Mouse (Mus musculus) layer of hippocampus, postnatal 25 days (tissue): ENCODE data around the gene Pnpt1. TPM values are rescaled to one million over a fixed set of nuclear protein-coding genes. Genes with fewer than 3 reads are reported as not detected.

ENCODE experiments used
- DNase-seq, 2 experiments: peaks; one replicate each; pipeline ENCODE4 v3.0.0; 2022; ENCODE audit warnings: mixed read lengths in 2 of 2, low spot score in 1 of 2; ENCODE audit errors: extremely low spot score in 1 of 2
- total RNA-seq, 2 experiments: library from RNA; stranded (reverse); gene quantifications; 2 replicates each; pipeline ENCODE4 v1.2.3; 2021

Pnpt1 gene
- total RNA-seq = 10 to 100 TPM; 23.3 to 29.7 TPM

DNA sequence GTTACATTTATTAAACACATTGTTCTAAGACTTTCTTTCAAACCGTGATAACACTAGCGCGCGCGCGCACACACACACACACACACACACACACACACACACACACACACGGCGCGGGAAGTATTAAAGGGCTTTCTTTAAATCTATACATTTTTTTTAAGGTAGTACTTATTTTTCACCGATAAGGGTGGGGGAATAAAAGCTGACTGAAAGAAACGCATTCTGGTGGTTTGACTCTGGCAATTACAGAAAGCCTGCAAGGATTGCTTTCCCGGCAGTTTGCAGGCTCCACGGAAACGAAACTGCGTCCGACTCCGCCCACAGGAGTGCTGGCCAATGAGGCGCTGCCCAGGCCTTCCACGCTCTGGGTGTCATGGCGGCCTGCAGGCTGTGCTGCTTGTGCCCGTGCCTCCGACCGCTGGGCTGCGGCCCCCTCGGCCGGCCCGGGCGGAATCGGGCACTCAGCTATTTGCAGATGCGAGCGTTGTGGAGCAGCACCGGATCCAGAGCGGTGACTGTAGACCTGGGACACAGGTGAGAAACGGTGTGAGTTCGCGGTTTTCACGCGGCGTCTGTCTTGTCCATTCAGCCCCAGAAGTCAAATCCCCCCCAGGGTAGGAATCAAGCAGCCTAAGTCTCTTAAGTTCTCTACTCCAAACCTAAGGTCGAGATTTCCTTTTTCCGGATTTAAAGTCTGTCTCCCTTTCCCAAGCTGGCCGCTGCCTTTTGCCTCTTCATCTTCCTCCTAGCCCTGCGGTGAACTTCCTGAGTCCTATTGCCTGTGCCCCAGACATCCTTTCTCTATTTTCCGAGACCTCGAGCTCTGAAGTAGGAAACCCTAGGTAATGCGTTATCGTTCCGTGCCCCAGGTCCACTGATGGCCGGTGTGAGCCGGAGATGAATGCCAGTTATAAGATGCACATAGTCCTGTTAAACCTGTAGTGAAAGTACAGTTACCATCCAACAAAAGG lies at the start of gene Pnpt1:
Gene Pnpt1 (plus strand): TSS at position 360 of the 971 bp plus-strand sequence.
- peak; percentile 76 to 77 for DNase-seq

GRCm38 (mm10) chr11:29092403-29092802 lies 38.1 kb upstream of the Pnpt1 start:
- no peak for DNase-seq

DNA sequence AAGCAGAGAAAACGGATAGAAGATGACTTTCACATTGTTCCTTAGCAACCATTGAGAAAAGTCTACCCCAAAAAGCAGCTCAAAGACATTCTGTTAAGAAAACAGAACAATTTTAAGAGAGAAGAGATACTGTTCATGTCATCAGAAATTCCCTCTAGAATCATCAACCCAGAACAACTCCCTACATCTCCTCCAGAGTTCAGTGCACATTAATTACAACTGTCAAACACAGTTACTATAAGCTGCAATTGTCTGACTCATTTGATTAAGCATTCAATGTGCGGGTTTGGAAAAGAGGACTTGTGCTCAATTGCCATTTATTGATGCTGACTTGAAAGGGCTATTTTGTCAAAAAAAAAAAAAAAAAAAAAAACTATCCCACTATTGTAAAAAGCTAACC lies 31.6 kb upstream of the Pnpt1 start:
- DNase-seq = no peak

DNA sequence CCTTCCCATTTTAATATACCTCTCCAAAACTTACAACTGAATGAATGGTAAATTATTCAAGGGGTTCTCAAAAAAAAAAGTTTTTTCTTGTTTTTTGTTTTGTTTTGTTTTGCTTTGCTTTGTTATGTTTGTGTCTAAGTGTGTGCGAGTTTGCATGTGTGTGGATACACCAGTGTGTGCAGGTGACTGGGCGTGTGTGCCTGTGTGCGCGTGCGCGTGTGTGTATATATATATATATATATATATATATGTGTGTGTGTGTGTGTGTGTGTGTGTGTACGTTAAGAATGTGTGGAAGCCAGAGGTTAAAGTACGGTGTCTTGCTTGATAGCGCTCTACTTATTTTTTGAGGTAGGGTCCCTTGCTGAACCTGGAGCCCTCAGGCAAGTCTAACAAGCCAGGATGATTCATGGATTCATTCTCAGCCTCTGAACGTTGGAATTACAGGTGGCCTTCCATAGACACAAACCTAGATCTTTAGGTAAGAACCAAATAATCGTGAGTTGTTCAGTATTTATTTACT lies 621 bp upstream of the Pnpt1 start:
- DNase-seq = no peak

GRCm38 (mm10) chr11:29140671-29141070 lies 10.1 kb downstream of the Pnpt1 start:
- no peak for DNase-seq

DNA sequence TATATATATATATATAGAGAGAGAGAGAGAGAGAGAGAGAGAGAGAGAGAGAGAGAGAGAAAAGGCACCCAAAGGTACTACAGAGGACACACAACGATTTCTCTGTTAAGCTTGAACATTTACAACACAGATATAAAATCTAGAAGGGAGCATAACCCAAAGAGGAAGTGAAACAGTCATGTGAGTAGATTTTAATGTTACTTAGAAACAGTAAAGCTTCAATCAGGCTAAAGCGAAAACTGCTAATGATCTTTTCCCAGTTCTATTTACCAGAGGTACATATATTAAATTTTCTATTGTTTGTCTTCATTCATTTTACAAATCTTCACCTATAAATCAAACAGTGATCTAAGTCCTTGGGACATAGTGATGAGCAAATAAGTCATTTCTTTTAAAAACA lies 18.4 kb downstream of the Pnpt1 start:
- DNase-seq = no peak

DNA sequence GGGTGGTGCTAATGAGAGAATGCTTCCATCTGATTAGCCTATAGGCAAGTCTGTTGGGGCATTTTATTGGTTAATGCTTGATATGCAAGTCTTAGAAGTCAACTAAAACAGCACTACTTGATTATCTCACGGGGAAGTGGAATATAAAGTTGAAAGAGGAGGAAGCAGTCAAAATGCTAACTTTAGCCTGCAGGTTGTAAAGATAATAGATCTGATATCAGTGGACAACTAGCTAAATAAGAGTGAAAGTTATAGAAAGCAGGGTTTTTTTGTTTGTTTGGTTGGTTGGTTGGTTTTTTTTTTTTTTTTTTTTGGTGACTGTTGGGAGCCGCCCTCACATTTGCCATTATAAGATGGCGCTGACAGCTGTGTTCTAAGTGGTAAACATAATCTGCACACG lies 33.0 kb downstream of the Pnpt1 start:
- DNase-seq = no peak

GRCm38 (mm10) chr11:29171959-29172391 lies 41.4 kb downstream of the Pnpt1 start:
- peak; percentile 26 to 45 for DNase-seq

DNA sequence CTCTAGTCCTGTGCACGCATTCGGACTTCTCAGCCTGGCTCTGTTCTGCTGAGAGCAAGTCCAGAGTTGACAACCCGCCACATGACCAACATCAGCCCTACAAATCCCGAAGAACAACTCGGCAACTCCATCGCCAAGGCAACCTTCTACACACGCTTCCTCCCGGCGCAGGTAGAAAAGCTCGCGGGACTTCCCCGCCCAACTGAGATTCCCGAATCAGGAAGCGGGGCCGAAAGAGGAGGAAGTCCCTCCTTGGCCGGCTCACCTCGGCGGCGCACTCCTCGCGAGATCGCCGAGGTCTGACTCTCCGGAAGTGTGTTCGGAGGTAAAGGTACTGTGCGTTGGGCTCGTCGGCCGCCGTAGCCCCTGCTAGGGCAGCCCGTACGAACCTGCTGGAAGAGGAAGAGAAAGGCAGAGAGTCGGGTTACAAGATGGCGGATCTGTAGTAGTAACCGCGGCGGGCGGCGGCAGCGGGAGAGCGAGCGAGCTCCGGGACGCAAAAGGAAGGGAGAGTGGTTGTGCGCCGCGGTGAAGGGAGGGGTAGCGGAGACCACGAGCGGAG lies 42.1 kb downstream of the Pnpt1 start, which contains the start of gene Ppp4r3b:
Gene Ppp4r3b (plus strand): TSS at position 328 of the 562 bp plus-strand sequence.
- peak; percentile 88 to 94 for DNase-seq

GRCm38 (mm10) chr11:29173125-29173631 lies 42.6 kb downstream of the Pnpt1 start:
- no peak for DNase-seq

- no peak for DNase-seq
Observed at GRCm38 (mm10) chr11:29173706-29174436, 43.3 kb downstream of the Pnpt1 start.

- DNase-seq = no peak
Observed at GRCm38 (mm10) chr11:29179319-29179718, 48.8 kb downstream of the Pnpt1 start.

GRCm38 (mm10) chr11:29180657-29181056 lies 50.1 kb downstream of the Pnpt1 start:
- DNase-seq = peak in 1 of 2 experiments; percentile 17

GRCm38 (mm10) chr11:29181751-29182150 lies 51.2 kb downstream of the Pnpt1 start:
- DNase-seq = no peak

- no peak for DNase-seq
Observed at GRCm38 (mm10) chr11:29188981-29189380, 58.4 kb downstream of the Pnpt1 start.

DNA sequence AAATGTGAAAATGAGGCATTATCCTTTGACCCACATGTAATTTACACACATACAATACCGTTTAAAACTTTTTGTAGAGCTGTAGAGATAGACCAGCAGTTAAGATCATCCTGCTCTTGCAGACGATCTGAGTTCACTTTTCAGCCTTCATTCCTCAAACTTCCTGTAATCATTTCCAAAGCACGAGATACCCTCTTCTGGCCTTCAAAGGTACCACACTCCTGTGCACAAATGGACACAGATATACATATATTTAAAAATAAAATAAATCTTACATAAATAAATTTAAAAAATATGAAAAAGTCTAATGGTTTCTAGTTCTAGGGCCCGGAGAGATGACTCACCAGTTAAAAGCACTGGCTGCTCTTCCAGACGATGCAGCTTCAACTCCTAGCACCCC lies 73.1 kb downstream of the Pnpt1 start:
- no peak for DNase-seq

DNA sequence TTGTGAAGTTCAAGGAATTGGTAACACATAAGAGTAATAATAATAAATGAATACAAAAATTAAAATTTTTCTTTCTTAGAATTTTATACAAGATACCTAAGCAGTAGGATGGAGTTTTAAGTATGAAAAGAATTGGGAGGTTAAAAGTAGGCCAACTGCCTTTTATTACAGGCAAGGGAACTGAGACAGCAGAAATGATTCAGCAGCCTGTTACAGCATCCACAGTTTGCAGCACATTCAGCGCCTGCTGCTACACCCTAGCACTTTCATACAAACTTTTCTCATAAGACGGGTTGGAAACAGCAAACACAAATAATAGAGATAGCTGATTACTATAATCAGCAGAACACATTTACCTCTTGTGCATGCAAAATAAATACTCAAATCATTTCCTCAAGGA lies 79.2 kb downstream of the Pnpt1 start:
- DNase-seq = no peak
